Mouse (Mus musculus) cerebellum, adult 9-11 months (tissue): ENCODE measurements around the gene Tmem54.

Experiments used
- DNase-seq: peaks from one replicate; pipeline ENCODE4 v3.0.0; 2022

Tmem54 gene

DNA sequence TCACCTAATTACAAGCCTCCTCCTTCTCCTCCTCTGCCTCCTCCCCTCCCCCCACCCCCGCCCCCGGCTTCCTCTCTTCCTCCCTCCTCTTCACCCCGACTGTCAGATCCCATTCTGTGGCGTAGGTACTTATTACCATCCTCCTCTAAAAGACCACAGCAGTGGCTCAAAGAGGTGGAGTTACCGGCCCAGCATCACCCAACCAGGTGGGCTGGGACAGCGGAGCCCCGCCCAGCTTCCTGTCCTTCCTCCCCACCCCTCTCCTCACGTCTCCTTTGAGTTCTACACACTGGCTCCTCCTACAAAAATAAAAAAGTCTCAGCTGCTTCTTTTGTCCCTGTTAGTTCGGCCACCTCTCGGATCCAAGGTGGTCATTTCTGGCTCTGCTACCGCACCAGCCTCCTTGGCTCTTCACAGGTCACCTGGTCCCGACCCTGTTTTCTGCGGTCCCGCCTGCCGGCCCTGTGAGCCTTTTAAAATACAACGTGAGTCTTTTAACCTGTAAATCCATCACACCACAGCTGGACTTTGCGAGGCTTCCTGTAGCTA lies 25.5 kb downstream of the Tmem54 start:
- DNase-seq, result no peak

DNA sequence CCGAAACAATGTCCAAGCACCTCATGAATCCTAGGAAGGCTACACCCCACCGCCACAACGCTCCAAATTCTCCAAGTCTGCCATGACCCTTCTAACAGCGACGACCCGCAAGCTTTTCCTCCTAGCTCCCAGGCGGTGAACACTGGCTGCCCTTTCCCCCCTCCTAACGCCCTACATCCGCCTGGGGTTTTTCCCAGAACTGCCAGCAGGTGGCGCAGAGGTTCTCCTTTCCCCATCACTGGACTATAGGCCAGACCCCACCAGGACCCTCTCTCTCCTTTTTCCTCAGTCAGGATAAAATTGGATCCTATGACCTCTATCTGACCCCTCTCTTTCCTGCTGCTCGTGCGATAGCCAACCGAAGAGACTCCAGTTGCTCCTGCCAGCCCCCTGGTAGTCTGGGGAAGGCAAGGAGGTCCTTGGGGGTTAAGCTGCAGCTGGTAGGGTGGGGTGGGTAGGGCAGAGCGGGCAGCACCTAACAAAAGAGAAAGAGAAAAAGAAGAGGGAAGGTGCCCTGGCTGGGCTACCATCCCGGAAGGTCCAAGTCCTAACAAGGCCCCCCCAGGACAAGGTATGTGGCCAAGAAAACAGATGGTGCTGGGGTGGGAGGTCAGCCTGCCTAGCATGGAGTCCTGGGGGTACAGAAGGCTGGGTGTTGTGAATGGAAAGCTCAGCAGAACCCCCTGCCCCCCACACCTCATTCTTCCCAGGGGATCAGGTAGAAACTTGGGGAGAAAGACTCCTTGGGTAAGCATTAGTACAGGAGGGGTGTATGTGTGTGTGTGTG lies 29.6 kb downstream of the Tmem54 start:
- peak; percentile 87 for DNase-seq

DNA sequence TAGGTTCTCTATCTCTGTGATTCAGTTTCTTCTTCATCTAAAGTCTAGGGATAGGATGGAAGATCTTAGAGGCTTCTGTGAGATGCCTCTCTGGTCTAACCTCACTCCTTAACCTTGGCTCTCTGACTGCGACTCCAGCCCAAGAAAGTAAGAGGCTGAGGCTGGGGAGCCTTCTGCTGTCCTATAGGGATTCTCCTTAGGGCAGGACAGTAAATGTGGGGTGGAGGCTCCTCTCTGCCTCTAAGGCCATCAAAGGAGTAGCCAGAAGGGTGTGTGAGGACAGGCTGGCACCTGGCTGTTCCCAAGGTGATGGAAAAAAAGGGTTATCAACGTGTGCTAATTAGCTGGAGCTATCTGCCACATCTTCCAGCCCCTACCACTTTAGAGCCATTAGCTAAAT lies 30.3 kb downstream of the Tmem54 start:
- no peak for DNase-seq

DNA sequence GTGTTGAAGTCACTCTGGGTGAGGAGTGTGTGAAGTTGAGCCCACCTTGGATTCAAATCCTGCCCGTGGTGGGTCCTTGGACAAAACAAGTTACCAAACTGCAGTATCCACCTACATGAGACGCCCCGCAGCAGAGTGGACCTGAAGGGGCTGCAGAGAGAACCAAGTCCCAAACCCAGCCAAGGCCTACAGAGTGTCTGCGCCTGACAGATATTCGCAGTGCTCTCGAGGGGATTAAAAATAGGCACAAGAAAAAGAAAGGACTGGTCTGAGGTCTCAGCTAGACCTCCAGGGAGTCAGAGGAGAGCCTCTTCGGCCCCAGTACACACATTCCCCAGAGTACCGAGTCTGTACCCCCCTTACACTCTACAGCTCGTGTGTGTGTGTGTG lies 30.8 kb downstream of the Tmem54 start:
- DNase-seq, result no peak

DNA sequence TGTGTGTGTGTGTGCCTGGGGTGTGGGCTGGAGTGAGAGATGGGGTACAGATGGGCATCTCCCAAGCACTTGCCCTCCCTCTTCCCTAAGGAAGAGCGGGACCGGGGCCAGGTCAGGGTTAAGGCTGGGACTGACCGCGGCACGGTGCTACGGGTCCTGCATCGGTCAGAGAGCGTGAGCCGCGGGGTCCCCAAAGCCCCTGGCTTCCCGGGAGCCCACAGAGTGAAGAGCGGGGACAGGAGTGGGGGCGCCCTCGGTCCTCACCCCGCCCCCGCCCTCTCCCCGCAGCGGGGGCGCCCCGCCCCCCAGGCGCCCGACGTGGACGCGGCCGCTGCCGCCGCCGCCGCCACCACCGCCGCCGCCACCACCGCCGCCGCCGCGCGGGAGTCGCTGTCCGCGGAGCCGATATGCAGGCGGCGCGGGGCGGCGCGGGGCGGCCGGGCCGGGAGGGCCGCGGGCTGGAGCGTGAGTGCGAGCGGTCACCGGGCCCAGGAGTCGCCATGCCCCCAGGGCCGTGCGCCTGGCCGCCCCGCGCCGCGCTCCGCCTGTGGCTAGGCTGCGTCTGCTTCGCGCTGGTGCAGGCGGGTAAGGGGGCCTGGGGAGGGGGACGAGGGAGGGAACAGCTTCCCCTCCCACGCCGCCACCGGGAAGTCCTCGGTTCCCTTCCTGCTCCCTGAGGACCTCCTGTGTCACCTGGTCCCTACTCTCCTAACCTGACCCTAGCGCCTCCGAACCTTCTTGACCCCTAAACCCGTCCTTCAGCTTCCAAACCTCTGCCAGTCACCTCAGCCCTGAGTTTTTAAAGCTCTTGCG lies 31.4 kb downstream of the Tmem54 start, which contains the start of gene Fndc5:
Gene Fndc5 (plus strand): TSS at position 421 of the 813 bp plus-strand sequence.
- peak; percentile 76 for DNase-seq

DNA sequence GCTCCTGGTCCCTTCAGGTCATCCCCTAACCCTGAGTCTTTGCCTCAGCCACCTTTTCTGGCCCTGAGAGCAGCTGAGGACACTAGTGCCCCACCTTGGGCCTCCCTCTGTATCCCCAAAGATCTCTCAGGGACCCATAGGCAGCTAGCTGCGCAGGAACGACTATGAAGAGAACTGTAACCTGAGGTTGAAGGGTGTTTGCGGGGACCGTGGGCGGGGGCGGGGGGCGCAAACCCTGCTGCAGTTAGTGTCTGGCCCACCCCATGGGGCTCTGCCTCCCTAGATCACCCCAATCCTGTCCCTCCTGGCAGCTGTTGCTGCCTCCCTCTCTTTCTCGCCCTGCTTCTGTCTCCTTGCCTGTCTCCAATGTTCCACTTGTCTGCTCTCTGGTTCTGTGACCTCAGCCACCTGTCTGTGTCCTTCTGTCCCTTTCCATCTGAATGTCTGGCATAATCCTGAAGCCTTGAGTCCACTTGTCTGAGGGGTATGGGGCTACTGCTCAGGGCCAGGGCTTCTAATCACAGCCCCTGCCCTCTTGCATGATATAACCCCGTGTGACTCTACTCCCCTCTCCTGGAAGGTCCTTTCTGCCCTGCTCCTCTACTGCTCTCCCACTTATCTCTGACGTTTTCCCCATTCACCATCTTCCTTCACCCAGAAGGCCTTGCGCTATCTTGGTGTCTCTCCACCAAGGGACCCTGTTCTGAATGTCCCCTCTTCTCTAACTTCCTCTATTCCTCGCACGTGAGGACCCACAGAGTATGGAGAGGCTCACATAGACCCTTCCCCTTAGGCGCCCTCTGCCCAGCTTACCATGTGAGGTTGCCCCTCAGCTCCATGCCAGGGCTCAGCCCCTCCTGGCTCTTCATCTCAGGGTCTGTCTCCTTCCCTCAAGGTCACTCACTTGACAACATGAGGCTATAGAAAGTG lies 32.3 kb downstream of the Tmem54 start:
- DNase-seq, result peak; percentile 64

DNA sequence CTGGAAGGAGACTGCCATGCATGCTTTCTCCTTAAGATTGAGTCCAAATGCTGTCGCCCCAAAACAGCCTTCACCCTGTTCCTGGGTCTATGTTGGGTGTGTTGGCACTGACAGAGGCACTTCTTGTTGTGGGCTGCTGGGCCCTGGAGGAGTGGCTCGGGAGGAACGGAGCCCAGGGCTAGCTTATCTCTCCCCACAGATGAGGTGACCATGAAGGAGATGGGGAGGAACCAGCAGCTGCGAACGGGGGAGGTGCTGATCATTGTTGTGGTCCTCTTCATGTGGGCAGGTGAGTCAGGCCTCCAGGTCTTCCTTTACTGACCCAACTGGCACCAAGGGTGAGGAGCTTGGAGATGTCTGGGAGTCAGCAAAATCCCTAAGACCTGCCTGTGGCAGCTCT lies 34.3 kb downstream of the Tmem54 start:
- no peak for DNase-seq

DNA sequence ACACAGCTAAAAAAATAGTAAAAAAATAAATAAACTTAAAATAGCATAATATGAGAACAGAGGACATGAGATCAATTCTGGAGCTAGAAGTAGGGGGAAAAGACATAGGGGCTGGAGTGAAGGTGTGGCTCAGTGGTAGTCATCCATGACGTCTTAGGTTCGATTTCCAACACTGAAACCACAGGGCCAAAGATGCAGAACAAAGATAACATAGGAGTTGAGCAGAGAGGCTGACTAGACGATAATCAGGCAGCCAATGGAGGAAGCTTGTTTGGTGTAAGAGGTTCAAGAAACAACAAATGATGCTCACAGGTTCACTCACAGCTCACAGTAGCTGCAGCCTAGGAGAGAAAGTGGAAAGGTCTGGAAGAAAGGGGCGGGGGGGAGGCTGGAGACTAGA lies 35.5 kb downstream of the Tmem54 start:
- DNase-seq, result no peak

DNA sequence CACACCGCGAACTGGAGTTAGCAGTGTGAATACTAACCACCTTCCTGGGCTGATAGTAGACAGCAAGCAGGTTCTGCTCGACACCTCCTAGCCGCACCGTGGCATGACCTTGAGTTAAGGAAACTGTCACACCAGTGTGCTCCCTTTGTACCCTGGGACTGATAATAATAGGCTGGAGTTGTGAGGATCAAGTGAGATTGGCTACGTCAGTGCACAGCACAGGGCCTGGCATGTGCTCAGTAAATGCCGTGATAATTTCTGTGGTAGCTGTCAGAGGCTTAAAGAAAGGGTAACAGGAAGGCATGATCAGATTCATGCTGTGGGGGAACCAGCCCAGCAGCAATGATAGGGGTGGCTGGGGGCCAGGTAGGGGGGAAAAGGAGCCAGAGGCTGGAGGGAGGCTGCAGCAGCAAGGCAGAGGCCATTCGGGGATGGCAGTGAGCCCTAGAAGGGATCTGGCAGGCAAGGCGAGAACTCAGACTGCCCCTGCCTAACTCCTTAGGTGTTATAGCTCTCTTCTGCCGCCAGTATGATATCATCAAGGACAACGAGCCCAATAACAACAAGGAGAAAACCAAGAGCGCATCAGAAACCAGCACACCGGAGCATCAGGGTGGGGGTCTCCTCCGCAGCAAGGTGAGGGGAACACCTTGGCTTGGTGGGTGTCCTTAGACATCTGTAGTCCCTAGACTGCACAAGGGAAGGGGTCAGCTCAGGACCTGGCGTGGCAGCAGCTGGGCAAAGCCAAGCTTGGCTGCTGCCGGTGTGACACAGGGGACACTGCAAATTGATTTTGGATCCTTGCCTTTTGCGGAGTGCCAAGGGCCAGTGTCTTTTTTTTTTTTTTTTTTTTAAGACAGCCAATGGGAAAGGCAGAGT lies 36.5 kb downstream of the Tmem54 start:
- DNase-seq, result peak; percentile 63

DNA sequence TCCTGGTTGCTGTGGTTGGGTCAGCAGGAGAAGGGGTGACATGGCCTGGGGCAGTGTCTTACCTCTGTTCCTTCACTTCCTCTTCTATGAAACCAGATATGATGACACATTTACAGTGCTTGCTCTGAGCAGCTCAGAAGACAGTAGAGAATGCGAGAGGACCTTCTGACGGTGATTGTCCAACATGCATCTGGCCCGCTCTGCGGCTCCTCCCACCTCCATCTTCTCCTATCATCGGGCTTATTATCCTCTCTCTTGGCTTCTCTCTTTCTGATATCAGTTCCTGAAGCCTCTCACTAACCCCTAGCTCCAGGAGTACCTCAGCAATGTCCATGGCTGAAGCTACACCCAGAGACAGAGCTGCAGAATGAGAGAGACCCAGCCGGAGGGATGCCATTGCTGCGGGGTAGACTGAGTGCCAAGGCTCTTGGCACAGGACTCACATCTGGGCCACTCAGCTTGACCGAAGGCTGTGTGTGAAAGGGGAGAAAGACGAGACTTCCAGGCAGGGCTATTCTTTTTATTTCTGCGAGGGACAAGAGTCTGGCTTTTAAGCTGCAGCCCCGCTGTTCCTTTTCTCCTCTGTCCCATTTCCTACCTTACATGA lies 37.2 kb downstream of the Tmem54 start:
- peak; percentile 59 for DNase-seq

DNA sequence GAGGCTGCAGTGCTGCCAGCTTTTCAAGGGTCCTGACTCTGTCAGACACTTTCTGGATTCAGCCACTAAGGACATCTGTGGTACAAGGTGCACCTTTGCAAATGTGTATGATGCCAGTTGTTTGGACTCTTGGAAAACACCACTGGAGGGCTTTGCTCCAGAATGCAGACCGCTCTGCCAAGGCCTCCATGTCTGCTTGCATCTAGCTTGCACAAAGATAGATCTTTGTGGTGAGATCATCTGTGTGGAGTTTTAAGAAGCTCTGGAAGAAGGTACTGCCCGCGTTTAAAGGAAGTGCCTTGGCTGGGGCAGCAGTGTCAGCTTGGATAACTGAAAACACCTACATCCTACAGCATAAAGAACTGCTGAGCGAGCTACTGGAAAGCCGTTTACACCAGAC lies 38.2 kb downstream of the Tmem54 start:
- peak; percentile 50 for DNase-seq

DNA sequence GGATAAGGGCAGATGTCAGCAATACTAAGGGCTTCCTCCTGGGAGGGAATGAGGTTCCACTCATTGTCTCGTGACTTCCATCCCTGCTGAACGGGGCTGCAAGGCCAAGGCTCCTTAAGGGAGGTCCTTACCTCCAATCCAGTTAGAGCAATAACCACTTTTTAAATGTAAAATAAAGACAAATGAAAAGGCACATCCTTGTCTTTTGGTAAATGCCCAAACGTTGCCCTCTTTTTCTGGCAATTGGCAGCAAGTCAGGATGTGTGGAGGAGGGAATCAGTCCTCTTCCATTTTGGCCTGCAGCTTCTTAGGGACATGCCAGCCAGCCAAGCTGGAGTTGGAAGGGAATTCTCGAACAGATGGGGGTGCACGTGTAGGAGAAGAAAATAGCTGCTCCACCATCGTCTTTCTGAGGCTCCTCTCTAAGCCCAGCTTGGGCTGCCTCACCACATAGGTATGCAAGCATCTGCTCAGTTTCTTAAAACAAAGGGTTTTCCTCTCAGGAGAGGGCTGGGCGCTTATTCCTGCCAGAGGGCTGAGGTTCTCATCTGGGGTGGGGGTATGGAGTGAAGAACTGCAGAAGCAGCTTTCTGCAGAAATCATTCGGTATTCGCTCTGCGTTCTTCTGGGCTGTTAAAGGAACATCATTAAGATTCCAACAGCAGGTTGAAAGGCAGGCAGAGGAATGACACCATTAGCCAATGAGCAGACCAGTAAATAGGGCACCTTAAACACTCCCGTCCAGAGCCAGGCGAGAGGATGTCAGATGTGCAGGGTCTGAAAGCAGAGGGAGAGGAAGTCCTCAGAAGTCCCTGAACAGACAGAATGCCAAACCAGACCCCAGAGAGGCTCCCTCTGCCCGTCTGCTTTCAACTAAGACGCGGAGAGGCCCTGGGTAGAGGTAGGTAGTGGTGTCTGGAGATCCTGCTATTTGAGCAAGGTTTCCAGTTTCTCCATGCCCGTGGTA lies 39.3 kb downstream of the Tmem54 start:
- DNase-seq, result peak; percentile 94

DNA sequence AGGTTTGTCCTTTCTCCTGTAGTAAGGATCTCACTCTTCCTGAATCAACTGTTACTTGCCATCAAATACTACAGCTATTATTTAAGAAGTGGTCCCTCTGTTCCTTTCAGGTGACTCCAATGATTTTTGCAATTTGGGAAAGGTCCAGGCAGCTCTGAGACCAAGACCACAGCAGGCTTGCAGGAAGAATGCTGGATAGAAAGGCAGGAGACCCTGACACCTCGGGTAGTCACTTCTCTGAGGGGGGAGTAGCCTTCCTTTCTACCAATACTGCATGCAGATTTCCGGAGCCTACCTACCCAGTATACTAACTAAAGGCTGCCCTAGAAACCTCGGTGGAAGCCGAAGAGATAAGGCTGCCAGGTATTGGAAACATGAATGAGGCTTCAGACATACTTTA lies 40.1 kb downstream of the Tmem54 start:
- DNase-seq, result peak; percentile 38

DNA sequence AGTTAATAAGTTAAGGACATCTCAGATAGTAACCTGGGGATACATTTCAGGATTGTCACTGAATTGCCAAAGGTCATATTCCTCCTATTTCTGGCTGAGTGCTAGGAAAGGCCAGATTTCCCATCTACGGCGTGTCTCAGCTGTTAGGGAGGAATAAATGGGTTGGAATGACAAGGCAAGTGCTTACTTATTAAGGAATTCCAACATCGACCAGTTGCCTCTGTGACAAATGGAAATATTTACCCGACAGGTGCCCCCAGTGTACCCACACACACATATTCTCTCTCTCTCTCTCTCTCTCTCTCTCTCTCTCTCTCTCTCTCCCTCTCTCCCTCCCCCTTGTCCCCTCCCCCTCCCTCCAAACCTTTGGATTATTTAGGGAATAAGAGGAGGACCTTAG lies 40.6 kb downstream of the Tmem54 start:
- DNase-seq, result peak; percentile 19

DNA sequence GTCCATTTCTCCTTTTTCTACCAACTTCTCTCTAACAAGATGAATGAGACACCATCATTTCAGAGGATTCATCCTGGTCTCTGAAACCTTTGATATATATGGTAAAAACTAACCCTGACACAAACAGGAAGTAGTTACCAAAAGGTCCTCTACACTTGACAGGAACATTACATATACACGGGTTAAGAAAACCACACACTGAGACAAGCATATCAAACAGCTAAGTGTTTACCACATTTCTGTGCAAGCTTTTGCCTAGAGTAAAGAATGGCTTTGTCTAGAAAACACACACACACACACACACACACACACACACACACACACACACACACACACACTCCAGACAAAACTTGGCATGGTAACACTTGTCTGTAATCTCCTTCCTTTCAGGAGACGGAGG lies 41.0 kb downstream of the Tmem54 start:
- DNase-seq, result no peak

DNA sequence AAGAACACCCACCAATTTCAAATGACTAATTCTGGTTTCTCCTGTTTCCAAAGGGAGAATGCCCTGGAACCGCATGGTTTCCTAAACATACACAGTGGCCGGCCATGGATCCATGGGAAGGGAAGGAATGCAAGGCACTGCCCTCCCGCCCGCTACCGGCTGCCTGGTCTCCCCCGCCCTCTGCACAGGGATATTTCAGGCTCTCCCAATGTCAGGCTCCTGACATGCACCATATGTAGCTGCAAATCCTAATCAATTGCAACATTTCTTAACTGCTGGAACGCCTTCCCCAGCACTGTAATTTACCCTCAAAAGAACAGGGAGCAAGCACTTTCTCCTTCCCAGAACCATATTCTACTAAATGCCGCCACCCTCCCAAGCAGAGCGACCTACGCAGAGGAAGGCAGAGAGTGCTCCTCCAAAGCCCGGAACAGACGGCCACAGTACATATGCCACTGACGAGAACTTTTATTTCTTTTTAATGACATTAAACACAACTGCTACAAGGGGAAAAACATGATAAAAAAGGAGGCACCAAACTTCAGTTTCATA lies 42.3 kb downstream of the Tmem54 start:
- peak; percentile 17 for DNase-seq

DNA sequence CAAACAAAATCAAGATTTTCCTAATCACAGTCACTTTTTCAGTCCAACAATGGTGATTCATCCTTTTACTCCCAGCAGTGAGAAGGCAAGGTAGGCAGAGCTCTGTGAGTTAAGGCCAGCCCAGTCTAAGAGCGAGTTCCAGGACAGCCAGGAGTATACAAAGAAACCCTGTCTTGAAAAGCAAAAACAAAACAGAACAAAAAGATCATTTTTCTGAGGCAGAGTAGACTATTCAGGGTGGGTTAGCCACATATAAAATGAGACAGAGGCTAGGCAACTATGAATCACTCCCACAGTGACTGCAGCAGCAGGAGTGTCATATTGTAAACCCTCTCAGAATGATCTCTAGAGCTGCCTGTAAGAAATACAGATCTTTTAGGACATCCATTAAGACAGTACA lies 44.0 kb downstream of the Tmem54 start:
- DNase-seq, result no peak

DNA sequence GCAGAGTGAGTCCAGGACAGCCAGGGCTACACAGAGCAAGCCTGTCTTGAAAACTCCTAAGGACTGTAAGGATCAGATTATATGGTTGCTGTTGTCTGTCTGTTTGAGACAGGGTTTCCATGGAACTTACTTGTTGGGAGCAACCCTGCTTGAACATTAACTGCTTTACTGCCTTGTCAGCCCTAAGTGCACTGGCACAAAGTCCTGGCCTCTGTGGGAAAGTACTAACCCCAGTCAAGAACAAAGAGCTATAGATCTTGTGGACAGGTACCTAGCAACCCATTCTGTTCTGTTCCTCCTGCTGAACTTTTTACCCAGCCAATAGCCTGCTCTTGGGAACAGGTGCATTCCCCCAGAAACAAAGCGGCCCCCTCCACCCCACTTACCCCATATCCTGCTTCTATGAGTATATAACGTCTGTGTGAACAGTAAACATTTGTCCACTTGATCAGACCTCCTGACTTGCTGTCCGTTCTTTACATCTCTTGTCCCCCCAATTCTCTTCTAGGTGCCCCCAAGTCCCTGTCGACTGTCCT lies 46.0 kb downstream of the Tmem54 start:
- no peak for DNase-seq

DNA sequence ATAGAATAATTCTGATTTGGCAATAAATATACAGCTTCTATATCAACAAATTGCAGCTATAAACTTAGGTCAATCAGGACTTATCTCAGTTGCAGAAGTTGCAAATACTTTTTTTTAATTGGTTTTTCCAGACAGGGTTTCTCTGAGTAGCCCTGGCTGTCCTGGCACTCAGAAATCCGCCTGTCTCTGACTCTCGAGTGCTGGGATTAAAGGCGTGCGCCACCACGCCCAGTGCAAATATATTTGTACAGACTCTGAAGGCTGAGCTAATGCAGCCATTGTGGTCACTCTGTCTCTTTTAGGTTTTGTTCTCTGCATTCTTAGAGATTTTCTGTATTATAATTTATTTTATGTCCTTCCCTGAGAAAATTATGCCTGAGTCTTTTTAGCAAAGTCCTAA lies 52.2 kb downstream of the Tmem54 start:
- DNase-seq, result no peak
